Mouse (Mus musculus) mature B cell (primary cell): ENCODE data around the gene Gm3298.
"Not testable (repeated sequence)": the region's sequence is repeated elsewhere in the genome, so short reads cannot be mapped to it uniquely, and the experiment has no call there.

Experiments
- in situ Hi-C: fragments of 300-500 bp; cut with MboI; formaldehyde crosslinking; loops from 2 replicates; pipeline ENCODE4 v1.14.3; 2019

Gm3298 gene

DNA sequence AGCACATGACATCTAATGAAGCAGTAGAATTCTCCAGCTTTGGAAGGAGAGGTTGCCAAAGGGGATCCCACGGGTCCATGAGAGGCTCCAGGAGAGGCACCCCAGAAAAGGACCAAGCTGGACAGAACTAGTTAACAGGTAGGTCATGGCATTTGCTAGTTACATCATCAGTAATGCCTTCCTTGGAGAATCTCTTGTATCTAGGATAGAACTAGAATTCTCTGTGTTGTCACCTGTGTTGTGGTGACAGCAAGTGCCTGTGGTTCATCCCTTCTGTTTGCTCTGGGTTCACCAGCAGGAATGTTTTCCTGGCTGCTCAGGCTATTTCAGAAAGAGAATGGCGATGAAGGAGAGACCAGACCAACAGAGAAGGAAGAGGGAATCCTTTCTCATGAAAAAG, at the start of gene Gm3298:
Gene Gm3298 (plus strand): TSS at position 301 of the 400 bp plus-strand sequence.
- in situ Hi-C loops = not testable (repeated sequence)

DNA sequence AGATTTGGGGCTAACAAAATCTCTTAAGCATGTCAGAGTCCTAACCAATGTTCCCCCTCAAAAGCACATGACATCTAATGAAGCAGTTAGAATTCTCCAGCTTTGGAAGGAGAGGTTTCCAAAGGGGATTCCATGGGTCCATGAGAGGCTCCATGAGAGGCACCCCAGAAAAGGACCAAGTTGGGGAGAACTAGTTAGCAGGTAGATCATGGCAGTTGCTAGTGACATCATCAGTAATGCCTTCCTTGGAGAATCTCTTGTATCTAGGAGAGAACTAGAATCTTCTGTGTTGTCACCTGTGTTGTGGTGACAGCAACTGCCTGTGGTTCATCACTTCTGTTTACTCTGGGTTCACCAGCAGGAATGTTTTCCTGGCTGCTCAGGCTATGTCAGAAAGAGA, 32.1 kb upstream of the Gm3298 start, which contains the start of gene Gm8297:
Gene Gm8297 (plus strand): TSS at position 301 of the 400 bp plus-strand sequence.
- in situ Hi-C loops = not testable (repeated sequence)

DNA sequence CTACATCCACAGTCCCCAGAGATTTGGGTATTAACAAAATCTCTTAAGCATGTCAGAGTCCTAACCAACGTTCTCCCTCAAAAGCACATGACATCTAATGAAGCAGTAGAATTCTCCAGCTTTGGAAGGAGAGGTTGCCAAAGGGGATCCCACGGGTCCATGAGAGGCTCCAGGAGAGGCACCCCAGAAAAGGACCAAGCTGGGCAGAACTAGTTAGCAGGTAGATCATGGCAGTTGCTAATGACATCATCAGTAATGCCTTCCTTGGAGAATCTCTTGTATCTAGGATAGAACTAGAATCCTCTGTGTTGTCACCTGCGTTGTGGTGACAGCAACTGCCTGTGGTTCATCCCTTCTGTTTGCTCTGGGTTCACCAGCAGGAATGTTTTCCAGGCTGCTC, 34.6 kb downstream of the Gm3298 start, which contains the start of gene 4930555G01Rik:
Gene 4930555G01Rik (plus strand): TSS at position 301 of the 400 bp plus-strand sequence.
- in situ Hi-C loops = not testable (repeated sequence)
